Comparison of ENCODE assay signal across 16 mouse cellular contexts in genomic region chr1:135813687-135814395, GRCm38 (mm10). TPM values are rescaled to one million over a fixed set of nuclear protein-coding genes. Genes with fewer than 3 reads are reported as not detected.
DNase-seq lines count a peak whose midpoint lies in the region; ATAC-seq and TF ChIP-seq lines count a peak whose summit lies in the region.
"Had no signal": no experiment of that assay in that cellular context is flagged by ENCODE, and none has a peak within 500 bp of the region (broad histone marks: within the 10 kb centered on the region; RNA-seq: fewer than 3 reads in every experiment).

No protein-coding gene starts in this region.

- 71% methylated on average over 5 of the region's 5 CpGs for WGBS in kidney, embryonic 16.5 days
- WGBS in stomach, embryonic 16.5 days: 77% methylated on average over 5 of the region's 5 CpGs
- WGBS in midbrain, embryonic 13.5 days: 70% methylated on average over 5 of the region's 5 CpGs

- no peaks in the 10 kb centered on the region for H3K9me3 ChIP-seq in kidney, embryonic 16.5 days (ENCODE audit: low read length)
- H3K9me3 ChIP-seq in stomach, embryonic 16.5 days (replicated peaks; ENCODE audit: control insufficient read depth, low read length): no peaks in the 10 kb centered on the region
- no peaks in the 10 kb centered on the region for H3K9me3 ChIP-seq in midbrain, embryonic 13.5 days
- H3K9me3 ChIP-seq: hindbrain, embryonic 12.5 days had no signal

- no peak overlapping the region for H3K4me3 ChIP-seq in C2C12 (ENCODE audit: insufficient read depth, poor library complexity, severe bottlenecking)
- H3K4me3 ChIP-seq in kidney, embryonic 16.5 days (ENCODE audit: low read length): no peak overlapping the region
- no peak overlapping the region for H3K4me3 ChIP-seq in stomach, embryonic 16.5 days (replicated peaks; ENCODE audit: low read length)
- H3K4me3 ChIP-seq in left cerebral cortex, adult 2 months: no peak overlapping the region
- H3K4me3 ChIP-seq in midbrain, embryonic 13.5 days (replicated peaks): no peak overlapping the region
- H3K4me3 ChIP-seq: hindbrain, embryonic 12.5 days had no signal

- H3K79me3 ChIP-seq in C2C12 (ENCODE audit: low read depth): no peaks in the 10 kb centered on the region

- no peaks in the 10 kb centered on the region for H3K27me3 ChIP-seq in C2C12 (ENCODE audit: control insufficient read depth, insufficient read depth, insufficient read length)
- H3K27me3 ChIP-seq in kidney, embryonic 16.5 days (ENCODE audit: insufficient read depth, low read length): peaks cover 20% of the 10 kb centered on the region
- H3K27me3 ChIP-seq in stomach, embryonic 16.5 days (ENCODE audit: control insufficient read depth, insufficient read depth, low read length): no peaks in the 10 kb centered on the region
- peaks cover 30% of the 10 kb centered on the region for H3K27me3 ChIP-seq in midbrain, embryonic 13.5 days

- H3K27ac ChIP-seq in kidney, embryonic 16.5 days (ENCODE audit: low read length): peak overlapping the region; percentile 54; the same call in 1 of the 2 replicates
- peak overlapping the region; percentile 95 for H3K27ac ChIP-seq in stomach, embryonic 16.5 days (ENCODE audit: low read length)
- H3K27ac ChIP-seq in left cerebral cortex, adult 2 months: no peak overlapping the region
- H3K27ac ChIP-seq in midbrain, embryonic 13.5 days: no peak overlapping the region
- H3K27ac ChIP-seq: hindbrain, embryonic 12.5 days; macrophage had no signal

- no peaks in the 10 kb centered on the region for H3K36me3 ChIP-seq in C2C12 (ENCODE audit: control insufficient read depth, insufficient read depth)
- no peaks in the 10 kb centered on the region for H3K36me3 ChIP-seq in kidney, embryonic 16.5 days (ENCODE audit: insufficient read depth, low read length)
- H3K36me3 ChIP-seq in stomach, embryonic 16.5 days (ENCODE audit: control insufficient read depth, insufficient read depth, low read length): no peaks in the 10 kb centered on the region
- no peaks in the 10 kb centered on the region for H3K36me3 ChIP-seq in midbrain, embryonic 13.5 days
- H3K36me3 ChIP-seq: hindbrain, embryonic 12.5 days had no signal

- no peak overlapping the region for H3K9ac ChIP-seq in kidney, embryonic 16.5 days (replicated peaks; ENCODE audit: low read length)
- 0 out of 2 replicates have a peak overlapping the region, but pooled peaks have one; percentile 23 for H3K9ac ChIP-seq in stomach, embryonic 16.5 days (ENCODE audit: low read length)
- H3K9ac ChIP-seq in midbrain, embryonic 13.5 days (replicated peaks): no peak overlapping the region
- H3K9ac ChIP-seq: hindbrain, embryonic 12.5 days had no signal

- no peak for TF ChIP-seq CTCF in C2C12 (IDR thresholded peaks at IDR 0.05; ENCODE audit: control insufficient read depth, insufficient read depth, insufficient read length)
- TF ChIP-seq CTCF in left cerebral cortex, adult 2 months (IDR thresholded peaks at IDR 0.05): no peak

- no peaks in the 10 kb centered on the region for H3K79me2 ChIP-seq in C2C12 (ENCODE audit: control insufficient read depth, insufficient read depth)

- no peak overlapping the region for H3K4me2 ChIP-seq in kidney, embryonic 16.5 days (replicated peaks; ENCODE audit: low read depth, low read length)
- no peak overlapping the region for H3K4me2 ChIP-seq in stomach, embryonic 16.5 days (ENCODE audit: low read depth, low read length)
- no peak overlapping the region for H3K4me2 ChIP-seq in midbrain, embryonic 13.5 days (replicated peaks)
- H3K4me2 ChIP-seq: hindbrain, embryonic 12.5 days had no signal

- peak; percentile 67 for ATAC-seq in common myeloid progenitor, adult 5-6 weeks (replicated peaks; ENCODE audit: low read depth, poor library complexity, severe bottlenecking)
- peak; percentile 36; the same call in 1 of the 2 replicates for ATAC-seq in kidney, embryonic 16.5 days (ENCODE audit: low FRiP score, low TSS enrichment)
- no peak for ATAC-seq in stomach, embryonic 16.5 days (ENCODE audit: insufficient read depth, low FRiP score)
- no peak for ATAC-seq in midbrain, embryonic 13.5 days

- H3ac ChIP-seq in C2C12 (ENCODE audit: control insufficient read depth, insufficient read length, low read depth): no peak overlapping the region

- intact Hi-C loops in left cerebral cortex, adult 2 months (cut with DNase I): no loop called here

- no peak for DNase-seq in layer of hippocampus, adult 8-10 months (ENCODE audit: low spot score in 2 of 2)
- DNase-seq in cerebellum, adult 18-20 months: no peak
- DNase-seq in left cerebral cortex, adult 2 months (ENCODE audit: extremely low spot score in 1 of 2, low spot score in 2 of 2): no peak
- DNase-seq: adrenal gland, postnatal 14 days; cerebellum, postnatal 25 days; gastrocnemius, postnatal 14 days; retina, postnatal 1 day had no signal

- peaks cover 36% of the 10 kb centered on the region for H3K4me1 ChIP-seq in kidney, embryonic 16.5 days (ENCODE audit: insufficient read depth, low read length)
- H3K4me1 ChIP-seq in stomach, embryonic 16.5 days (ENCODE audit: control insufficient read depth, insufficient read depth, low read length): peaks cover 20% of the 10 kb centered on the region; the same call in 1 of the 2 replicates
- H3K4me1 ChIP-seq in midbrain, embryonic 13.5 days (replicated peaks): peaks cover 10% of the 10 kb centered on the region

TF ChIP-seq in C2C12, 6 proteins besides CTCF, POLR2A, EP300 and RAD21:
- no peak for TF ChIP-seq MAX (IDR thresholded peaks at IDR 0.05)
- TF ChIP-seq CEBPB (IDR thresholded peaks at IDR 0.05; ENCODE audit: low read depth): no peak
- peak; percentile 6 for TF ChIP-seq MYOD1 (IDR thresholded peaks at IDR 0.05; ENCODE audit: control insufficient read depth, insufficient read length, low read depth)

RNA-seq across cellular contexts. Expression of gene Lad1, which starts 4.6 kb away (rescaled TPM):
- 0.48 TPM for polyA plus RNA-seq in C2C12 (2012; fragmentation: generic; extraction: Trizol)
- not detected in 2 replicates for total RNA-seq in common myeloid progenitor, adult 5-6 weeks (2017)
- 29.1 and 30.8 TPM in 2 replicates for polyA plus RNA-seq in kidney, embryonic 16.5 days (2015; fragmentation: Nextera tagmentation; extraction: Ambion mirVana)
- polyA plus RNA-seq in stomach, embryonic 16.5 days (2015; fragmentation: Nextera tagmentation; extraction: Ambion mirVana): 109 and 142 TPM in 2 replicates
- 1 to 10 TPM; 1.0 to 2.0 (median 1.0) TPM for total RNA-seq in layer of hippocampus, adult 8-10 months (2022)
- total RNA-seq in left cerebral cortex, adult 2 months (2021): under 1 TPM; 0.95 to 0.98 TPM
- 0.36 and 0.37 TPM in 2 replicates for polyA plus RNA-seq in midbrain, embryonic 13.5 days (2015; fragmentation: Nextera tagmentation; extraction: Ambion mirVana)
- total RNA-seq: adrenal gland, postnatal 14 days had no signal

RNA-seq across cellular contexts. Expression of gene Tnnt2, which starts 22.3 kb away (rescaled TPM):
- 167 TPM for polyA plus RNA-seq in C2C12 (2012; fragmentation: generic; extraction: Trizol)
- total RNA-seq in common myeloid progenitor, adult 5-6 weeks (2017): not detected in 2 replicates
- 9.4 and 37.2 TPM in 2 replicates for polyA plus RNA-seq in kidney, embryonic 16.5 days (2015; fragmentation: Nextera tagmentation; extraction: Ambion mirVana)
- 40.8 and 48.4 TPM in 2 replicates for polyA plus RNA-seq in stomach, embryonic 16.5 days (2015; fragmentation: Nextera tagmentation; extraction: Ambion mirVana)
- 1 to 10 TPM; 2.7 to 6.2 (median 3.1) TPM for total RNA-seq in layer of hippocampus, adult 8-10 months (2022)
- total RNA-seq in left cerebral cortex, adult 2 months (2021): 1 to 10 TPM; 7.5 to 8.9 TPM
- 0.26 and 0.55 TPM in 2 replicates for polyA plus RNA-seq in midbrain, embryonic 13.5 days (2015; fragmentation: Nextera tagmentation; extraction: Ambion mirVana)
- polyA plus RNA-seq: macrophage had no signal

RNA-seq across cellular contexts. Expression of gene Tnni1, which starts 34.6 kb away (rescaled TPM):
- 44.6 TPM for polyA plus RNA-seq in C2C12 (2012; fragmentation: generic; extraction: Trizol)
- total RNA-seq in common myeloid progenitor, adult 5-6 weeks (2017): not detected in 2 replicates
- 21.9 and 23.5 TPM in 2 replicates for polyA plus RNA-seq in kidney, embryonic 16.5 days (2015; fragmentation: Nextera tagmentation; extraction: Ambion mirVana)
- polyA plus RNA-seq in stomach, embryonic 16.5 days (2015; fragmentation: Nextera tagmentation; extraction: Ambion mirVana): 6.2 and 84.9 TPM in 2 replicates
- 1 to 10 TPM; 1.5 to 4.1 (median 2.9) TPM for total RNA-seq in layer of hippocampus, adult 8-10 months (2022)
- 1 to 10 TPM; 1.6 to 1.7 TPM for total RNA-seq in left cerebral cortex, adult 2 months (2021)
- polyA plus RNA-seq in midbrain, embryonic 13.5 days (2015; fragmentation: Nextera tagmentation; extraction: Ambion mirVana): 0.20 and 0.34 TPM in 2 replicates
- total RNA-seq: adrenal gland, postnatal 14 days; midbrain, postnatal 0 days had no signal
- polyA plus RNA-seq: forebrain, embryonic 16.5 days; macrophage had no signal

RNA-seq across cellular contexts. Expression of gene Phlda3, which starts 47.9 kb away (rescaled TPM):
- 318 TPM for polyA plus RNA-seq in C2C12 (2012; fragmentation: generic; extraction: Trizol)
- total RNA-seq in common myeloid progenitor, adult 5-6 weeks (2017): 1.6 and 2.2 TPM in 2 replicates
- polyA plus RNA-seq in kidney, embryonic 16.5 days (2015; fragmentation: Nextera tagmentation; extraction: Ambion mirVana): 79.6 and 87.5 TPM in 2 replicates
- 77.4 and 80.5 TPM in 2 replicates for polyA plus RNA-seq in stomach, embryonic 16.5 days (2015; fragmentation: Nextera tagmentation; extraction: Ambion mirVana)
- total RNA-seq in layer of hippocampus, adult 8-10 months (2022): 10 to 100 TPM; 12.4 to 15.9 (median 15.0) TPM
- total RNA-seq in left cerebral cortex, adult 2 months (2021): 10 to 100 TPM; 18.2 to 20.0 TPM
- 12.5 and 14.8 TPM in 2 replicates for polyA plus RNA-seq in midbrain, embryonic 13.5 days (2015; fragmentation: Nextera tagmentation; extraction: Ambion mirVana)

Comparison
In these comparisons a context has a peak if more than half of its experiments do, and no peak if none do; other contexts are left out.
1. ATAC-seq: peak in common myeloid progenitor, adult 5-6 weeks (single experiment) and kidney, embryonic 16.5 days (single experiment); none in stomach, embryonic 16.5 days (single experiment) and midbrain, embryonic 13.5 days (single experiment).
2. H3K27ac ChIP-seq: peak in kidney, embryonic 16.5 days (single experiment) and stomach, embryonic 16.5 days (single experiment); none in left cerebral cortex, adult 2 months (single experiment) and midbrain, embryonic 13.5 days (single experiment).
3. RNA of gene Lad1, which starts 4.6 kb away (polyA plus RNA-seq): 109 to 142 TPM in stomach, embryonic 16.5 days and 29.1 to 30.8 TPM in kidney, embryonic 16.5 days; 0.48 TPM in C2C12 (single experiment) and 0.36 to 0.37 TPM in midbrain, embryonic 13.5 days; every median in the first group is over 10 times any median in the second.